Mouse (Mus musculus): ENCODE data around the gene Tnk2. TPM values are rescaled to one million over a fixed set of nuclear protein-coding genes. Genes with fewer than 3 reads are reported as not detected.

Gene Tnk2
- polyA plus RNA-seq, 1 experiment from 2014 or later, result 12.0 TPM

GRCm38 (mm10) chr16:32708457-32709033 is 64.9 kb downstream of the Tnk2 start:
- Histone ChIP-seq H3K27ac (peak overlapping the region; percentile 61; the same call in 1 of the 2 replicates), H3K4me1 (peaks cover 18% of the 10 kb centered on the region; the same call in 1 of the 2 replicates), H3K9me3 (no peaks in the 10 kb centered on the region), H3K27me3 (replicated peaks) (no peaks in the 10 kb centered on the region), H3K36me3 (no peaks in the 10 kb centered on the region), H3K9ac (no peak overlapping the region), H3K4me3 (replicated peaks) (no peak overlapping the region), H3K4me2 (peak overlapping the region; percentile 5; the same call in 1 of the 2 replicates)
- WGBS, result 48% methylated on average over 10 of the region's 10 CpGs
- no peak; the same call in 1 of the 2 replicates for ATAC-seq (ENCODE audit: insufficient read depth, low FRiP score, low read depth)

DNA sequence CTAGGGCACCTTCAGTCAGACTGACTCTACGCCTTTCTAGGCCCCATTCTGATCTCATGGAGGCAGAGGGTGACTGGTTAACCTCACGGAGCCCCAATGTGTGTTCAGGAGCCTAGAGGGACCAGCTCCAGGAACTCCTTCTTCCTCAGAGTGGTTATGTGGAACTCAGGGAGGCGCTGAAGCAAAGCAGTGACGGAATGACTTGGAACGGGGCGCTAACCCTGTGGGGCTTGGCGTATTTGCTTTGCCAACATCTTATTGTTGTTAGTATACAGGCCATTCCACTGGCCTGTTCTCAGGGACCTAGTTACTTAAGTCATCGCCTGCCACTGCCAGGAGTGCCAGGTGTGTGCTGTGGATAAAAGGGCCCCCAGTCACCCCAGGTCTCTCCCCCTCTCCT is 65.4 kb downstream of the Tnk2 start:
- Histone ChIP-seq H3K36me3 (no peaks in the 10 kb centered on the region), H3K27ac (no peak overlapping the region), H3K4me3 (replicated peaks) (no peak overlapping the region), H3K9me3 (no peaks in the 10 kb centered on the region), H3K27me3 (replicated peaks) (no peaks in the 10 kb centered on the region), H3K4me1 (peaks cover 14% of the 10 kb centered on the region; the same call in 1 of the 2 replicates), H3K9ac (no peak overlapping the region), H3K4me2 (no peak overlapping the region)
- no peak for ATAC-seq (ENCODE audit: insufficient read depth, low FRiP score, low read depth)
- 87% methylated on average over 8 of the region's 8 CpGs for WGBS

- Histone ChIP-seq H3K9me3 (no peaks in the 10 kb centered on the region), H3K9ac (no peak overlapping the region), H3K4me1 (peaks cover 14% of the 10 kb centered on the region; the same call in 1 of the 2 replicates), H3K27ac (no peak overlapping the region), H3K27me3 (replicated peaks) (no peaks in the 10 kb centered on the region), H3K4me3 (replicated peaks) (no peak overlapping the region), H3K36me3 (no peaks in the 10 kb centered on the region), H3K4me2 (no peak overlapping the region)
- WGBS, result 66% methylated on average over 14 of the region's 14 CpGs
- ATAC-seq (ENCODE audit: insufficient read depth, low FRiP score, low read depth), result no peak
Measured at GRCm38 (mm10) chr16:32710426-32711070, 66.9 kb downstream of the Tnk2 start.

DNA sequence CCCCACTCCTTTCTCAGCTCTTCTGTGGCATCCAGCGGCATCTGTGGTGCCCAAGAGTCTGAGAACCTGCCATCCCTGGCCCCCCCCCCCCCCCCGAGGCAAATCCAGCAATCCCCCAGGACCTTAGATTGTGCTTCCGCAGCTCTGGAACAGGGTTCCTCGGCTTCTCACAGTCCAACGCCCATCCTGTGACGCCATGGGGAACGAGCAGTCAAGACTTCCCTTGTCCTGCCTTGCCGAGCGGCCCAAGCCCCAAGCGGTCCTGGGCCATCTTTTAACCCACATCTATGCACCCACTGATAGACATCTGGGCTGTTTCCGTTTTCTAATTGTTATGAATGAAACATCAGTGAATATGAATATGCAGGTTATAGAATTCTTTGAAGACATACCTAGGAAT is 68.5 kb downstream of the Tnk2 start:
- no peak for ATAC-seq (ENCODE audit: insufficient read depth, low FRiP score, low read depth)
- peaks cover 13% of the 10 kb centered on the region; the same call in 1 of the 2 replicates for H3K4me1 ChIP-seq
- 90% methylated on average over 11 of the region's 11 CpGs for WGBS
- no peak overlapping the region for H3K4me2 ChIP-seq
- H3K27ac ChIP-seq, result no peak overlapping the region
- no peak overlapping the region for H3K9ac ChIP-seq
- H3K36me3 ChIP-seq, result no peaks in the 10 kb centered on the region
- no peaks in the 10 kb centered on the region for H3K27me3 ChIP-seq (replicated peaks)
- H3K9me3 ChIP-seq, result no peaks in the 10 kb centered on the region
- no peak overlapping the region for H3K4me3 ChIP-seq (replicated peaks)

GRCm38 (mm10) chr16:32713556-32713955 is 69.9 kb downstream of the Tnk2 start:
- WGBS, result 40% methylated on average over 6 of the region's 6 CpGs

GRCm38 (mm10) chr16:32715364-32715763 is 71.7 kb downstream of the Tnk2 start:
- Histone ChIP-seq H3K4me1 (no peaks in the 10 kb centered on the region), H3K27me3 (replicated peaks) (no peaks in the 10 kb centered on the region), H3K27ac (no peak overlapping the region), H3K4me3 (replicated peaks) (no peak overlapping the region), H3K4me2 (peak overlapping the region; percentile 37), H3K9me3 (no peaks in the 10 kb centered on the region), H3K9ac (no peak overlapping the region), H3K36me3 (no peaks in the 10 kb centered on the region)
- 20% methylated on average over 13 of the region's 13 CpGs for WGBS
- no peak for ATAC-seq (ENCODE audit: insufficient read depth, low FRiP score, low read depth)

More at GRCm38 (mm10) chr16:32713556-32713955, 69.9 kb downstream of the Tnk2 start:
- Histone ChIP-seq H3K4me3 (replicated peaks) (no peak overlapping the region), H3K27ac (no peak overlapping the region), H3K9ac (no peak overlapping the region), H3K36me3 (no peaks in the 10 kb centered on the region), H3K9me3 (no peaks in the 10 kb centered on the region), H3K4me1 (peaks cover 1% of the 10 kb centered on the region; the same call in 1 of the 2 replicates), H3K4me2 (no peak overlapping the region), H3K27me3 (replicated peaks) (no peaks in the 10 kb centered on the region)
- no peak for ATAC-seq (ENCODE audit: insufficient read depth, low FRiP score, low read depth)

GRCm38 (mm10) chr16:32723163-32723562 is 79.5 kb downstream of the Tnk2 start:
- 57% methylated on average over 7 of the region's 7 CpGs for WGBS

GRCm38 (mm10) chr16:32723767-32724166 is 80.1 kb downstream of the Tnk2 start:
- 62% methylated on average over 4 of the region's 4 CpGs for WGBS
- Histone ChIP-seq H3K4me3 (replicated peaks) (no peak overlapping the region), H3K27ac (no peak overlapping the region), H3K9ac (no peak overlapping the region), H3K27me3 (replicated peaks) (no peaks in the 10 kb centered on the region), H3K4me1 (peaks cover 9% of the 10 kb centered on the region; the same call in 1 of the 2 replicates), H3K36me3 (no peaks in the 10 kb centered on the region), H3K4me2 (no peak overlapping the region), H3K9me3 (no peaks in the 10 kb centered on the region)
- ATAC-seq (ENCODE audit: insufficient read depth, low FRiP score, low read depth), result no peak

More at GRCm38 (mm10) chr16:32723163-32723562, 79.5 kb downstream of the Tnk2 start:
- peaks cover 7% of the 10 kb centered on the region; the same call in 1 of the 2 replicates for H3K4me1 ChIP-seq
- H3K9ac ChIP-seq, result no peak overlapping the region
- no peaks in the 10 kb centered on the region for H3K36me3 ChIP-seq
- H3K4me3 ChIP-seq (replicated peaks), result no peak overlapping the region
- no peak for ATAC-seq (ENCODE audit: insufficient read depth, low FRiP score, low read depth)
- H3K9me3 ChIP-seq, result no peaks in the 10 kb centered on the region
- no peaks in the 10 kb centered on the region for H3K27me3 ChIP-seq (replicated peaks)
- H3K4me2 ChIP-seq, result no peak overlapping the region
- no peak overlapping the region for H3K27ac ChIP-seq

DNA sequence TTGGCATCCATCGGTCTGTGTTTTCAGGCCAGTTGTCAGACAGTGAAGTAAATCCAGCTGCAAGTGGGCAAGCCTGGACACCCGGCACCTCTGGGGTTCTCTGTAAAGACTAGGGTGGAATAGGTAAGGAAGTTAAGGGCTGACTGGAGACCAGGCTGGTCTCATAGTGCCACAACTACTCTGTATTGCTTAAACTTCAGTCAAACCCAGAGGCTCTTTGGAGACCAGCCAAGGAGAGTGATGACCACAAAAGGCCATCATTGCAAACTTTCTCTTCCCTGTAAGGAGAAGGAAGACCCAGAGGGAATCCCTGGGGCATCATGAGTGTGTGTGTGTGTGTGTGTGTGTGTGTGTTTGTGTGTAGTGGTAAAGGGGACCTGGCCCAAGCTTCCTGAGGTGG is 80.6 kb downstream of the Tnk2 start:
- Histone ChIP-seq H3K4me1 (peaks cover 9% of the 10 kb centered on the region; the same call in 1 of the 2 replicates), H3K4me2 (no peak overlapping the region), H3K9me3 (no peaks in the 10 kb centered on the region), H3K36me3 (no peaks in the 10 kb centered on the region), H3K27me3 (replicated peaks) (no peaks in the 10 kb centered on the region), H3K9ac (no peak overlapping the region), H3K4me3 (replicated peaks) (no peak overlapping the region), H3K27ac (no peak overlapping the region)
- ATAC-seq (ENCODE audit: insufficient read depth, low FRiP score, low read depth), result no peak
- WGBS, result 83% methylated on average over 2 of the region's 2 CpGs

- Histone ChIP-seq H3K4me2 (no peak overlapping the region), H3K9ac (no peak overlapping the region), H3K27me3 (replicated peaks) (no peaks in the 10 kb centered on the region), H3K4me1 (peaks cover 9% of the 10 kb centered on the region; the same call in 1 of the 2 replicates), H3K9me3 (no peaks in the 10 kb centered on the region), H3K4me3 (replicated peaks) (no peak overlapping the region), H3K36me3 (no peaks in the 10 kb centered on the region), H3K27ac (no peak overlapping the region)
- ATAC-seq (ENCODE audit: insufficient read depth, low FRiP score, low read depth), result no peak
Measured at GRCm38 (mm10) chr16:32726501-32726900, 82.8 kb downstream of the Tnk2 start.

- H3K4me3 ChIP-seq (replicated peaks), result no peak overlapping the region
- no peaks in the 10 kb centered on the region for H3K9me3 ChIP-seq
- H3K27ac ChIP-seq, result no peak overlapping the region
- H3K9ac ChIP-seq, result no peak overlapping the region
- no peaks in the 10 kb centered on the region for H3K36me3 ChIP-seq
- ATAC-seq (ENCODE audit: insufficient read depth, low FRiP score, low read depth), result no peak
- H3K4me2 ChIP-seq, result no peak overlapping the region
- H3K4me1 ChIP-seq, result peaks cover 9% of the 10 kb centered on the region; the same call in 1 of the 2 replicates
- no peaks in the 10 kb centered on the region for H3K27me3 ChIP-seq (replicated peaks)
Measured at GRCm38 (mm10) chr16:32728240-32728639, 84.6 kb downstream of the Tnk2 start.

- peak; percentile 47; the same call in 1 of the 2 replicates for ATAC-seq (ENCODE audit: insufficient read depth, low FRiP score, low read depth)
- Histone ChIP-seq H3K27me3 (replicated peaks) (no peaks in the 10 kb centered on the region), H3K4me3 (replicated peaks) (no peak overlapping the region), H3K27ac (no peak overlapping the region), H3K9me3 (no peaks in the 10 kb centered on the region), H3K4me2 (no peak overlapping the region), H3K9ac (no peak overlapping the region), H3K36me3 (no peaks in the 10 kb centered on the region), H3K4me1 (peaks cover 9% of the 10 kb centered on the region; the same call in 1 of the 2 replicates)
- 59% methylated on average over 1 of the region's 1 CpGs for WGBS
Measured at GRCm38 (mm10) chr16:32728730-32729129, 85.1 kb downstream of the Tnk2 start.
